29 mouse cellular contexts compared by ENCODE assay signal in the genomic region with DNA sequence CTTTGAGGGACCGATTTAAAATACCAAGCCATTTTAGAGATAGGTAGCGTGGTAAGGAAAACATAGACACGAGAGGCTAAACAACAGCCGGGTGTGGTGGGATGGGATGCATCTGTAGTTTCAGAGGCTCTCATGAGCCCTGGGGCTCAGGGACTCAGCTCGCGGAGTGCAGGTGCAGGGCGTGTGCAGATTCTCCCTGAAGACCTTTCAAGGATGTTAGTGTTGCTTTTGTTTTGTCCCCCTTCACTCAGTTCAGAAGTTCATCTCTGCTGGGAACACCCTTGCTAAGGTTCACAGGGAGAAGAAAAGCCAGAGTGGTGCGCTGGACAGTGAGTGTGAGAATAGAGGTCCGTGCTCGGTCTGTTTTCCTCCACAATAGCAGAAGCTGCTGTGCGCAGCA. TPM values are rescaled to one million over a fixed set of nuclear protein-coding genes. Genes with fewer than 3 reads are reported as not detected.
DNase-seq lines count a peak whose midpoint lies in the region; TF ChIP-seq lines count a peak whose summit lies in the region.
"Had no signal": no experiment of that assay in that cellular context is flagged by ENCODE, and none has a peak within 500 bp of the region (broad histone marks: within the 10 kb centered on the region; RNA-seq: fewer than 3 reads in every experiment).

No protein-coding gene starts in this region.

- peak; percentile 27 for DNase-seq in heart, adult 11 months
- DNase-seq in heart, adult 18-20 months = no peak
- peak; percentile 16 for DNase-seq in thymus, postnatal 25 days
- no peak for DNase-seq in thymus, adult 2 months
- DNase-seq in ES-CJ7 (ENCODE audit: low read depth, low spot score) (peak; percentile 58), R1 (ENCODE audit: low read depth, low spot score) (peak; percentile 23)
- no peak for DNase-seq in frontal cortex, postnatal 10 days (ENCODE audit: low spot score in 2 of 2)
- DNase-seq in frontal cortex, postnatal 14 days (ENCODE audit: low spot score in 2 of 2) = no peak
- DNase-seq: adrenal gland, adult 8-10 months; adrenal gland, postnatal 14 days; adrenal gland, postnatal 36 days; B cell, adult 2 months; cerebellum, adult 11-12 months; cerebellum, adult 2 months; cerebellum, adult 9-10 months; cerebellum, postnatal 10 days; cerebellum, postnatal 25 days; forebrain, postnatal 0 days had no signal

- no peaks in the 10 kb centered on the region for H3K36me3 ChIP-seq in thymus, adult 2 months (ENCODE audit: control insufficient read depth, insufficient read depth, low read length)
- H3K36me3 ChIP-seq: embryonic facial prominence, embryonic 10.5 days; embryonic facial prominence, embryonic 12.5 days; forebrain, embryonic 15.5 days; G1E had no signal

- no peaks in the 10 kb centered on the region for H3K27me3 ChIP-seq in thymus, adult 2 months (ENCODE audit: control insufficient read depth, insufficient read depth, low read length)
- H3K27me3 ChIP-seq: CH12.LX; embryonic facial prominence, embryonic 12.5 days; forebrain, embryonic 13.5 days; forebrain, embryonic 15.5 days had no signal

- WGBS in thymus, adult 2 months = 86% methylated on average over 11 of the region's 11 CpGs

- H3K4me3 ChIP-seq in thymus, adult 2 months (ENCODE audit: control insufficient read depth, insufficient read depth, low read length) = no peak overlapping the region
- H3K4me3 ChIP-seq: embryonic facial prominence, embryonic 10.5 days; embryonic facial prominence, embryonic 12.5 days; forebrain, embryonic 13.5 days; forebrain, embryonic 15.5 days had no signal

- TF ChIP-seq POLR2A in thymus, adult 2 months (IDR thresholded peaks at IDR 0.05; ENCODE audit: control insufficient read depth, extremely low read depth, insufficient read depth, low read length, poor library complexity) = no peak

- no peaks in the 10 kb centered on the region for H3K4me1 ChIP-seq in thymus, adult 2 months (replicated peaks; ENCODE audit: control insufficient read depth, insufficient read depth, low read length)
- H3K4me1 ChIP-seq: embryonic facial prominence, embryonic 10.5 days; embryonic facial prominence, embryonic 12.5 days; forebrain, embryonic 13.5 days; forebrain, embryonic 15.5 days had no signal

- H3K27ac ChIP-seq in thymus, adult 2 months (ENCODE audit: control insufficient read depth, insufficient read depth, low read length) = no peak overlapping the region
- H3K27ac ChIP-seq: embryonic facial prominence, embryonic 10.5 days; embryonic facial prominence, embryonic 12.5 days; forebrain, embryonic 13.5 days; forebrain, embryonic 15.5 days had no signal

- no peak for TF ChIP-seq CTCF in thymus, adult 2 months (IDR thresholded peaks at IDR 0.05; ENCODE audit: borderline replicate concordance, control insufficient read depth, extremely low read depth, insufficient read depth, low read length, poor library complexity)

RNA-seq across cellular contexts. Expression of a gene that starts 20.2 kb away (rescaled TPM):
- 10 to 100 TPM; 30.4 to 32.3 TPM for total RNA-seq in heart, adult 18-20 months (2021)
- 19.8 and 21.4 TPM in 2 replicates for polyA plus RNA-seq in thymus, adult 2 months (2012; rRNA removed)

RNA-seq across cellular contexts. Expression of a gene that starts 44.2 kb away (rescaled TPM):
- total RNA-seq in heart, adult 18-20 months (2021) = not detected
- 1.0 and 1.3 TPM in 2 replicates for polyA plus RNA-seq in thymus, adult 2 months (2012; rRNA removed)
- total RNA-seq: adrenal gland, adult 18-20 months; adrenal gland, adult 8-10 months; adrenal gland, postnatal 14 days; adrenal gland, postnatal 36 days; CH12.LX; forebrain, postnatal 0 days had no signal
- polyA plus RNA-seq: activated CD4-positive, CD25-positive, alpha-beta regulatory T cell, adult 4 months; CD4-positive, CD25-positive, alpha-beta regulatory T cell, adult 4 months; embryonic facial prominence, embryonic 10.5 days; forebrain, embryonic 11.5 days; forebrain, embryonic 13.5 days; forebrain, embryonic 15.5 days; G1E; Patski had no signal

RNA-seq across cellular contexts. Expression of a gene that starts 57.2 kb away (rescaled TPM):
- total RNA-seq in heart, adult 18-20 months (2021) = 1 to 10 TPM; 5.0 to 6.7 TPM
- 12.3 and 17.1 TPM in 2 replicates for polyA plus RNA-seq in thymus, adult 2 months (2012; rRNA removed)

Comparison
In these comparisons a context has a peak if more than half of its experiments do, and no peak if none do; other contexts are left out.
1. DNase-seq: peak in heart, adult 11 months (single experiment), thymus, postnatal 25 days (single experiment), ES-CJ7 (single experiment) and R1 (single experiment); none in heart, adult 18-20 months (0 of 2), thymus, adult 2 months (single experiment), frontal cortex, postnatal 10 days (0 of 2) and frontal cortex, postnatal 14 days (0 of 2).